Mouse (Mus musculus): ENCODE data around the gene Pqlc3. TPM values are rescaled to one million over a fixed set of nuclear protein-coding genes. Genes with fewer than 3 reads are reported as not detected.
"Not testable (repeated sequence)": the region's sequence is repeated elsewhere in the genome, so short reads cannot be mapped to it uniquely, and the experiment has no call there.

Gene Pqlc3
- polyA plus RNA-seq, 1 experiment from 2014 or later = 2.5 TPM

GRCm38 (mm10) chr12:17035128-17035527 lies 34.9 kb upstream of the Pqlc3 start:
- no peak overlapping the region for H3K27ac ChIP-seq (ENCODE audit: low read depth, low read length)
- no peak for ATAC-seq (ENCODE audit: low FRiP score, low TSS enrichment)
- H3K9me3 ChIP-seq (ENCODE audit: control insufficient read depth, low read length) = no peaks in the 10 kb centered on the region
- H3K27me3 ChIP-seq (ENCODE audit: control insufficient read depth, insufficient read depth, low read length) = peaks cover 4% of the 10 kb centered on the region; the same call in 1 of the 2 replicates
- no peak overlapping the region for H3K4me2 ChIP-seq (replicated peaks; ENCODE audit: low read depth, low read length)
- 61% methylated on average over 2 of the region's 2 CpGs for WGBS
- H3K36me3 ChIP-seq (ENCODE audit: control insufficient read depth, insufficient read depth, low read length) = no peaks in the 10 kb centered on the region
- no peaks in the 10 kb centered on the region for H3K4me1 ChIP-seq (ENCODE audit: control insufficient read depth, insufficient read depth, low read length)
- no peak overlapping the region for H3K4me3 ChIP-seq (ENCODE audit: low read length)
- no peak overlapping the region for H3K9ac ChIP-seq (ENCODE audit: low read depth, low read length)

GRCm38 (mm10) chr12:17034671-17035070 lies 34.5 kb upstream of the Pqlc3 start:
- Histone ChIP-seq H3K27ac (ENCODE audit: low read depth, low read length) (no peak overlapping the region), H3K27me3 (ENCODE audit: control insufficient read depth, insufficient read depth, low read length) (peaks cover 5% of the 10 kb centered on the region; the same call in 1 of the 2 replicates), H3K36me3 (ENCODE audit: control insufficient read depth, insufficient read depth, low read length) (no peaks in the 10 kb centered on the region), H3K4me2 (replicated peaks; ENCODE audit: low read depth, low read length) (no peak overlapping the region), H3K9me3 (ENCODE audit: control insufficient read depth, low read length) (no peaks in the 10 kb centered on the region), H3K9ac (ENCODE audit: low read depth, low read length) (no peak overlapping the region), H3K4me3 (ENCODE audit: low read length) (no peak overlapping the region), H3K4me1 (ENCODE audit: control insufficient read depth, insufficient read depth, low read length) (no peaks in the 10 kb centered on the region)
- no peak for ATAC-seq (ENCODE audit: low FRiP score, low TSS enrichment)
- 52% methylated on average over 5 of the region's 5 CpGs for WGBS

GRCm38 (mm10) chr12:17033464-17033841 lies 33.2 kb upstream of the Pqlc3 start:
- H3K4me2 ChIP-seq (replicated peaks; ENCODE audit: low read depth, low read length) = no peak overlapping the region
- H3K9me3 ChIP-seq (ENCODE audit: control insufficient read depth, low read length) = no peaks in the 10 kb centered on the region
- H3K27ac ChIP-seq (ENCODE audit: low read depth, low read length) = no peak overlapping the region
- WGBS = 78% methylated on average over 9 of the region's 9 CpGs
- no peaks in the 10 kb centered on the region for H3K36me3 ChIP-seq (ENCODE audit: control insufficient read depth, insufficient read depth, low read length)
- H3K27me3 ChIP-seq (ENCODE audit: control insufficient read depth, insufficient read depth, low read length) = peaks cover 5% of the 10 kb centered on the region; the same call in 1 of the 2 replicates
- no peak overlapping the region for H3K4me3 ChIP-seq (ENCODE audit: low read length)
- ATAC-seq (ENCODE audit: low FRiP score, low TSS enrichment) = no peak
- H3K4me1 ChIP-seq (ENCODE audit: control insufficient read depth, insufficient read depth, low read length) = no peaks in the 10 kb centered on the region
- no peak overlapping the region for H3K9ac ChIP-seq (ENCODE audit: low read depth, low read length)

GRCm38 (mm10) chr12:17032694-17033463 lies 32.7 kb upstream of the Pqlc3 start:
- no peaks in the 10 kb centered on the region for H3K9me3 ChIP-seq (ENCODE audit: control insufficient read depth, low read length)
- no peak overlapping the region for H3K27ac ChIP-seq (ENCODE audit: low read depth, low read length)
- H3K4me2 ChIP-seq (replicated peaks; ENCODE audit: low read depth, low read length) = no peak overlapping the region
- H3K4me3 ChIP-seq (ENCODE audit: low read length) = no peak overlapping the region
- 44% methylated on average over 13 of the region's 13 CpGs for WGBS
- ATAC-seq (ENCODE audit: low FRiP score, low TSS enrichment) = no peak
- H3K4me1 ChIP-seq (ENCODE audit: control insufficient read depth, insufficient read depth, low read length) = no peaks in the 10 kb centered on the region
- H3K9ac ChIP-seq (ENCODE audit: low read depth, low read length) = no peak overlapping the region
- H3K36me3 ChIP-seq (ENCODE audit: control insufficient read depth, insufficient read depth, low read length) = no peaks in the 10 kb centered on the region
- peaks cover 5% of the 10 kb centered on the region; the same call in 1 of the 2 replicates for H3K27me3 ChIP-seq (ENCODE audit: control insufficient read depth, insufficient read depth, low read length)

GRCm38 (mm10) chr12:17024554-17025110 lies 24.4 kb upstream of the Pqlc3 start:
- no peak overlapping the region for H3K4me2 ChIP-seq (replicated peaks; ENCODE audit: low read depth, low read length)
- WGBS = 93% methylated on average over 6 of the region's 6 CpGs
- no peak overlapping the region for H3K4me3 ChIP-seq (ENCODE audit: low read length)
- H3K36me3 ChIP-seq (ENCODE audit: control insufficient read depth, insufficient read depth, low read length) = no peaks in the 10 kb centered on the region
- H3K4me1 ChIP-seq (ENCODE audit: control insufficient read depth, insufficient read depth, low read length) = no peaks in the 10 kb centered on the region
- H3K27me3 ChIP-seq (ENCODE audit: control insufficient read depth, insufficient read depth, low read length) = no peaks in the 10 kb centered on the region
- H3K9ac ChIP-seq (ENCODE audit: low read depth, low read length) = no peak overlapping the region
- H3K27ac ChIP-seq (ENCODE audit: low read depth, low read length) = no peak overlapping the region
- no peaks in the 10 kb centered on the region for H3K9me3 ChIP-seq (ENCODE audit: control insufficient read depth, low read length)
- no peak for ATAC-seq (ENCODE audit: low FRiP score, low TSS enrichment)

DNA sequence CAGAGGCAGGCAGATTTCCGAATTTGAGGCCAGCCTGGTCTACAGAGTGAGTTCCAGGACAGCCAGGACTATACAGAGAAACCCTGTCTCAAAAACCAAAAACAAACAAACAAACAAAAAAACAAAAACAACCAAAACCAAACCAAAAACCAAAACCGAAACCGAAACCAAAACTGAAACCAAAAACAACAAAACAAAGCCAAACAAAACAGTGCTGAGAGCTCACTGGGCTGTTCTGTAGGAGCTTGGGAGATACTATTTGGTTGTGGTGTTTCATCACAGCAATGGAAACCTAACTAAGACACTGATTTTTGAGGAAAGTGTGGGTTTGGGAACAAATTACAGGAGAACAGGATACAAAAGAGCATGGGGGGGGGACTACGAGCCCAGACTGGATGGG lies 21.9 kb upstream of the Pqlc3 start:
- H3K9me3 ChIP-seq (ENCODE audit: control insufficient read depth, low read length) = no peaks in the 10 kb centered on the region
- H3K4me2 ChIP-seq (replicated peaks; ENCODE audit: low read depth, low read length) = no peak overlapping the region
- no peaks in the 10 kb centered on the region for H3K27me3 ChIP-seq (ENCODE audit: control insufficient read depth, insufficient read depth, low read length)
- no peaks in the 10 kb centered on the region for H3K4me1 ChIP-seq (ENCODE audit: control insufficient read depth, insufficient read depth, low read length)
- ATAC-seq (ENCODE audit: low FRiP score, low TSS enrichment) = no peak
- H3K27ac ChIP-seq (ENCODE audit: low read depth, low read length) = no peak overlapping the region
- 89% methylated on average over 4 of the region's 4 CpGs for WGBS
- H3K9ac ChIP-seq (ENCODE audit: low read depth, low read length) = no peak overlapping the region
- no peaks in the 10 kb centered on the region for H3K36me3 ChIP-seq (ENCODE audit: control insufficient read depth, insufficient read depth, low read length)
- H3K4me3 ChIP-seq (ENCODE audit: low read length) = no peak overlapping the region

GRCm38 (mm10) chr12:17021125-17021524 lies 20.9 kb upstream of the Pqlc3 start:
- H3K4me3 ChIP-seq (ENCODE audit: low read length); H3K27me3 ChIP-seq (ENCODE audit: control insufficient read depth, insufficient read depth, low read length); H3K9me3 ChIP-seq (ENCODE audit: control insufficient read depth, low read length); H3K4me2 ChIP-seq (replicated peaks; ENCODE audit: low read depth, low read length); H3K36me3 ChIP-seq (ENCODE audit: control insufficient read depth, insufficient read depth, low read length); H3K27ac ChIP-seq (ENCODE audit: low read depth, low read length); ATAC-seq (ENCODE audit: low FRiP score, low TSS enrichment); H3K9ac ChIP-seq (ENCODE audit: low read depth, low read length); H3K4me1 ChIP-seq (ENCODE audit: control insufficient read depth, insufficient read depth, low read length): not testable (repeated sequence)
- 79% methylated on average over 4 of the region's 4 CpGs for WGBS

DNA sequence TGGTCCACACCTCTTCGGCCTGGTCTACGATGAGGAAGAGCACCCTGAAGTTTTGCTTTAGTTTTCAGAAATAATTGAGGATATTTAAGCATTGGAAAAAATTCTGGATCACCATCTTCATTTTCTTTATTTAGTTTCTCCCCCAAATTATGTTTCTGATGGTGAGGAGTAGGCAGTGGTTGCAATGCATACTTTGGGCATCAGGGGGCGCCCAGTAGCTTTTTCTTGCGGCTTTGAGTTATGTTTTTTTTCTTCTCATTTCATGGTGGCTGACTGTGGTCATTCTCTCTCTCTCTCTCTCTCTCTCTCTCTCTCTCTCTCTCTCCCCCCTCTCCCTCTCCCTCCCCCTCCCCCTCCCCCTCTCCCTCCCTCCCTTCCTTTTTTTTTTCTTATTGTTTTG lies 18.3 kb upstream of the Pqlc3 start:
- no peak for ATAC-seq (ENCODE audit: low FRiP score, low TSS enrichment)
- no peak overlapping the region for H3K4me2 ChIP-seq (replicated peaks; ENCODE audit: low read depth, low read length)
- 29% methylated on average over 4 of the region's 4 CpGs for WGBS

GRCm38 (mm10) chr12:17015711-17016110 lies 15.5 kb upstream of the Pqlc3 start:
- Histone ChIP-seq H3K27ac (ENCODE audit: low read depth, low read length) (no peak overlapping the region), H3K27me3 (ENCODE audit: control insufficient read depth, insufficient read depth, low read length) (no peaks in the 10 kb centered on the region), H3K9ac (ENCODE audit: low read depth, low read length) (no peak overlapping the region), H3K4me3 (ENCODE audit: low read length) (no peak overlapping the region), H3K4me1 (ENCODE audit: control insufficient read depth, insufficient read depth, low read length) (no peaks in the 10 kb centered on the region), H3K4me2 (replicated peaks; ENCODE audit: low read depth, low read length) (no peak overlapping the region), H3K36me3 (ENCODE audit: control insufficient read depth, insufficient read depth, low read length) (no peaks in the 10 kb centered on the region), H3K9me3 (ENCODE audit: control insufficient read depth, low read length) (no peaks in the 10 kb centered on the region)
- WGBS = 64% methylated on average over 2 of the region's 2 CpGs
- no peak for ATAC-seq (ENCODE audit: low FRiP score, low TSS enrichment)

More for the DNA sequence above, 18.3 kb upstream of the Pqlc3 start:
- no peak overlapping the region for H3K4me3 ChIP-seq (ENCODE audit: low read length)
- no peaks in the 10 kb centered on the region for H3K4me1 ChIP-seq (ENCODE audit: control insufficient read depth, insufficient read depth, low read length)
- no peaks in the 10 kb centered on the region for H3K27me3 ChIP-seq (ENCODE audit: control insufficient read depth, insufficient read depth, low read length)
- no peaks in the 10 kb centered on the region for H3K9me3 ChIP-seq (ENCODE audit: control insufficient read depth, low read length)
- H3K36me3 ChIP-seq (ENCODE audit: control insufficient read depth, insufficient read depth, low read length) = no peaks in the 10 kb centered on the region
- no peak overlapping the region for H3K9ac ChIP-seq (ENCODE audit: low read depth, low read length)
- H3K27ac ChIP-seq (ENCODE audit: low read depth, low read length) = no peak overlapping the region
